Mouse (Mus musculus) R1 (cell line): ENCODE results near the gene Rbm12b1.
"Not testable (repeated sequence)": the region's sequence is repeated elsewhere in the genome, so short reads cannot be mapped to it uniquely, and the experiment has no call there.

ENCODE experiments used
- DNase-seq: peaks from one replicate; pipeline ENCODE4 v3.0.0-alpha.2; 2018; ENCODE audit warnings: low read depth, low spot score

Rbm12b1 gene

GRCm38 (mm10) chr4:12140141-12140567 lies at the start of gene Rbm12b1:
Rbm12b1 (plus strand) TSS chr4:12140264.
- DNase-seq = peak; percentile 94

GRCm38 (mm10) chr4:12140592-12141062 lies 563 bp downstream of the Rbm12b1 start:
- peak; percentile 13 for DNase-seq

GRCm38 (mm10) chr4:12141516-12141915 lies 1.5 kb downstream of the Rbm12b1 start:
- not testable (repeated sequence) for DNase-seq

- DNase-seq = no peak
Measured at GRCm38 (mm10) chr4:12147660-12148059, 7.6 kb downstream of the Rbm12b1 start.

GRCm38 (mm10) chr4:12170986-12171317 lies 30.9 kb downstream of the Rbm12b1 start:
- DNase-seq = no peak

- DNase-seq = peak; percentile 73
Measured at GRCm38 (mm10) chr4:12171318-12172091, 31.4 kb downstream of the Rbm12b1 start, which contains the start of gene Fam92a. Fam92a (minus strand) TSS chr4:12172015.

GRCm38 (mm10) chr4:12178992-12179391 lies 38.9 kb downstream of the Rbm12b1 start:
- DNase-seq = no peak
